Mouse (Mus musculus) stomach, postnatal 0 days (tissue): ENCODE data around the gene Naa35. TPM values are rescaled to one million over a fixed set of nuclear protein-coding genes. Genes with fewer than 3 reads are reported as not detected.

ENCODE experiments used
- ATAC-seq: fragments of 200-750 bp; cut with Nextera tagmentation; 2 replicates; pipeline ENCODE4 v1.8.0; 2017; ENCODE audit not compliant: low FRiP score, low TSS enrichment
- DNase-seq: peaks from one replicate; pipeline ENCODE4 v3.0.0-alpha.2; 2016; ENCODE audit warnings: low spot score
- H3K27ac ChIP-seq: fragments of 300-500 bp; sonication (generic); replicated peaks from 2 replicates; pipeline ENCODE4 v1.5.1; 2014; ENCODE audit warnings: mild to moderate bottlenecking, control low read depth
- H3K27me3 ChIP-seq: fragments of 300-500 bp; sonication (generic); 2 replicates; pipeline ENCODE4 v1.6.1; 2014; ENCODE audit warnings: low read length; ENCODE audit not compliant: control insufficient read depth, insufficient read depth
- H3K36me3 ChIP-seq: fragments of 300-500 bp; sonication (generic); 2 replicates; pipeline ENCODE4 v1.6.1; 2014; ENCODE audit warnings: low read length, mixed read lengths; ENCODE audit not compliant: control insufficient read depth, insufficient read depth
- H3K4me1 ChIP-seq: fragments of 300-500 bp; sonication (generic); replicated peaks from 2 replicates; pipeline ENCODE4 v1.6.1; 2014; ENCODE audit warnings: antibody characterized with exemption; ENCODE audit not compliant: control insufficient read depth, insufficient read depth
- H3K4me2 ChIP-seq: fragments of 300-500 bp; sonication (generic); replicated peaks from 2 replicates; pipeline ENCODE4 v1.6.1; 2014; ENCODE audit warnings: low read depth, mild to moderate bottlenecking, control low read depth, moderate library complexity
- H3K4me3 ChIP-seq: fragments of 300-500 bp; sonication (generic); 2 replicates; pipeline ENCODE4 v1.5.1; 2014; ENCODE audit warnings: low read depth, low read length, control low read depth
- H3K9ac ChIP-seq: fragments of 300-500 bp; sonication (generic); 2 replicates; pipeline ENCODE4 v1.6.1; 2014; ENCODE audit warnings: mild to moderate bottlenecking, low read length, control low read depth, mixed read lengths
- H3K9me3 ChIP-seq: fragments of 300-500 bp; sonication (generic); 2 replicates; pipeline ENCODE4 v1.6.1; 2016; ENCODE audit warnings: low read length; ENCODE audit not compliant: control insufficient read depth
- CTCF ChIP-seq: IDR thresholded peaks from 2 replicates; pipeline ENCODE4 v1.5.1; 2016; ENCODE audit warnings: antibody characterized with exemption, low read depth, mild to moderate bottlenecking, moderate library complexity
- EP300 ChIP-seq: optimal IDR thresholded peaks from 2 replicates; pipeline ENCODE3; 2016; ENCODE audit warnings: antibody characterized with exemption
- WGBS: fragments of 180-500 bp; shearing (Covaris S2); extraction: QIAGEN DNeasy Blood & Tissue Kit; methylation state at CpG from one replicate; pipeline ENCODE4 v1.1.7; 2014; 5-methylcytosine and 5-hydroxymethylcytosine counted together
- polyA plus RNA-seq: library from polyadenylated mRNA; unstranded; fragments of >200 nt; fragmentation: Nextera tagmentation; extraction: Ambion mirVana; gene quantifications from 2 replicates; pipeline ENCODE4 v1.2.1, GENCODE M21; 2015

Naa35 gene
- polyA plus RNA-seq, 1 experiment from 2014 or later: 63.2 TPM

GRCm38 (mm10) chr13:59555613-59556192 is 29.4 kb upstream of the Naa35 start:
- 0 out of 2 replicates have a peak, but pooled peaks cover 7% of the 10 kb centered on the region for H3K4me1 ChIP-seq
- H3K27me3 ChIP-seq: no peaks in the 10 kb centered on the region
- H3K4me2 ChIP-seq: peak overlapping the region; percentile 92
- no peaks in the 10 kb centered on the region for H3K36me3 ChIP-seq
- no peak overlapping the region for H3K4me3 ChIP-seq
- H3K9me3 ChIP-seq: no peaks in the 10 kb centered on the region
- TF ChIP-seq CTCF (no peak), EP300 (no peak)
- no peak for ATAC-seq
- no peak for DNase-seq
- WGBS: 50% methylated on average over 8 of the region's 8 CpGs
- no peak overlapping the region for H3K27ac ChIP-seq
- H3K9ac ChIP-seq: no peak overlapping the region

GRCm38 (mm10) chr13:59556670-59557069 is 28.4 kb upstream of the Naa35 start:
- Histone ChIP-seq H3K4me3 (peak overlapping the region; percentile 78), H3K4me2 (peak overlapping the region; percentile 92), H3K4me1 (0 out of 2 replicates have a peak, but pooled peaks cover 7% of the 10 kb centered on the region), H3K27me3 (no peaks in the 10 kb centered on the region), H3K36me3 (no peaks in the 10 kb centered on the region), H3K9ac (peak overlapping the region; percentile 76), H3K9me3 (no peaks in the 10 kb centered on the region), H3K27ac (peak overlapping the region; percentile 79)
- WGBS: under 1% methylated on average over 26 of the region's 45 CpGs
- TF ChIP-seq EP300 (no peak), CTCF (no peak)
- ATAC-seq (peak; percentile 82), DNase-seq (peak; percentile 70)

GRCm38 (mm10) chr13:59557185-59557985 is 27.7 kb upstream of the Naa35 start:
- TF ChIP-seq CTCF (no peak), EP300 (no peak)
- DNase-seq: peak; percentile 93
- under 1% methylated on average over 27 of the region's 73 CpGs for WGBS
- H3K27ac ChIP-seq: peak overlapping the region; percentile 79
- H3K4me2 ChIP-seq: peak overlapping the region; percentile 92
- H3K4me1 ChIP-seq: 0 out of 2 replicates have a peak, but pooled peaks cover 7% of the 10 kb centered on the region
- peak overlapping the region; percentile 76 for H3K9ac ChIP-seq
- peak; percentile 92 for ATAC-seq
- H3K9me3 ChIP-seq: no peaks in the 10 kb centered on the region
- peak overlapping the region; percentile 78 for H3K4me3 ChIP-seq
- H3K27me3 ChIP-seq: no peaks in the 10 kb centered on the region
- no peaks in the 10 kb centered on the region for H3K36me3 ChIP-seq

GRCm38 (mm10) chr13:59558776-59559175 is 26.3 kb upstream of the Naa35 start:
- DNase-seq (no peak), ATAC-seq (no peak)
- no peak overlapping the region for H3K9ac ChIP-seq
- TF ChIP-seq EP300: no peak
- no peak for TF ChIP-seq CTCF
- H3K9me3 ChIP-seq: no peaks in the 10 kb centered on the region
- H3K4me2 ChIP-seq: no peak overlapping the region
- no peak overlapping the region for H3K4me3 ChIP-seq
- no peak overlapping the region for H3K27ac ChIP-seq
- WGBS: 90% methylated on average over 5 of the region's 5 CpGs
- no peaks in the 10 kb centered on the region for H3K36me3 ChIP-seq
- H3K4me1 ChIP-seq: 0 out of 2 replicates have a peak, but pooled peaks cover 7% of the 10 kb centered on the region
- H3K27me3 ChIP-seq: no peaks in the 10 kb centered on the region

- TF ChIP-seq EP300: no peak
- no peak for TF ChIP-seq CTCF
- no peaks in the 10 kb centered on the region for H3K36me3 ChIP-seq
- no peak overlapping the region for H3K27ac ChIP-seq
- ATAC-seq (no peak), DNase-seq (no peak)
- no peaks in the 10 kb centered on the region for H3K9me3 ChIP-seq
- no peak overlapping the region for H3K4me2 ChIP-seq
- no peaks in the 10 kb centered on the region for H3K27me3 ChIP-seq
- H3K9ac ChIP-seq: no peak overlapping the region
- no peak overlapping the region for H3K4me3 ChIP-seq
- no peaks in the 10 kb centered on the region for H3K4me1 ChIP-seq
- WGBS: 59% methylated on average over 2 of the region's 2 CpGs
These were observed 22.6 kb upstream of the Naa35 start for GRCm38 (mm10) chr13:59562471-59562870.

GRCm38 (mm10) chr13:59564505-59564904 is 20.6 kb upstream of the Naa35 start:
- whole genome bisulfite sequencing: 73% methylated on average over 4 of the region's 4 CpGs
- TF ChIP-seq EP300 (no peak), CTCF (no peak)
- DNase-seq (no peak), ATAC-seq (no peak)
- Histone ChIP-seq H3K36me3 (no peaks in the 10 kb centered on the region), H3K4me3 (no peak overlapping the region), H3K9me3 (no peaks in the 10 kb centered on the region), H3K4me2 (no peak overlapping the region), H3K9ac (no peak overlapping the region), H3K27me3 (no peaks in the 10 kb centered on the region), H3K27ac (no peak overlapping the region), H3K4me1 (no peaks in the 10 kb centered on the region)
